Mouse (Mus musculus): ENCODE data around the gene Gm3618.
"Not testable (repeated sequence)": the region's sequence is repeated elsewhere in the genome, so short reads cannot be mapped to it uniquely, and the experiment has no call there.

Gm3618 gene

GRCm38 (mm10) chr14:6343578-6343977, at the start of gene Gm3618:
TSS of gene Gm3618 (minus strand) at chr14:6343678.
- in situ Hi-C loops (cut with MboI, MseI), result not testable (repeated sequence)

DNA sequence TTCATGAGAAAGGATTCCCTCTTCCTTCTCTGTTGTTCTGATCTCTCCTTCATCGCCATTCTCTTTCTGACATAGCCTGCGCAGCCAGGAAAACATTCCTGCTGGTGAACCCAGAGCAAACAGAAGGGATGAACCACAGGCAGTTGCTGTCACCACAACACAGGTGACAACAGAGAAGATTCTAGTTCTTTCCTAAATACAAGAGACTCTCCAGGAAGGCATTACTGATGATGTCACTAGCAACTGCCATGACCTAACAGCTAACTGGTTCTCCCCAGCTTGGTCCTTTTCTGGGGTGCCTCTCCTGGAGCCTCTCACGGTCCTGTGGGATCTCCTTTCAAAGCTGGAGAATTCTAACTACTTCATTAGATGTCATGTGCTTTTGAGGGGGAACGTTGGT, 46.7 kb upstream of the Gm3618 start, which contains the start of gene Gm16440:
Gene Gm16440 (minus strand): TSS at position 101 of the 400 bp plus-strand sequence.
- in situ Hi-C loops (cut with MboI, MseI), result loop anchor here in 1 of 2 experiments (25.0 kb wide), 1 partner anchor 1047 kb away; no protein-coding TSS in a partner anchor

DNA sequence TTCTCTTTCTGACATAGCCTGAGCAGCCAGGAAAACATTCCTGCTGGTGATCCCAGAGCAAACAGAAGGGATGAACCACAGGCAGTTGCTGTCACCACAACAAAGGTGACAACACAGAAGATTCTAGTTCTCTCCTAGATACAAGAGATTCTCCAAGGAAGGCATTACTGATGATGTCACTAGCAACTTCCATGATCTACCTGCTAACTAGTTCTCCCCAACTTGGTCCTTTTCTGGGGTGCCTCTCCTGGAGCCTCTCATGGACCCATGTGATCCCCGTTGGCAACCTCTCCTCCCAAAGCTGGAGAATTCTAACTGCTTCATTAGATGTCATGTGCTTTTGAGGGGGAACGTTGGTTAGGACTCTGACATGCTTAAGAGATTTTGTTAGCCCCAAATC, 38.7 kb downstream of the Gm3618 start, which contains the start of gene Gm21103:
Gene Gm21103 (minus strand): TSS at position 101 of the 400 bp plus-strand sequence.
- in situ Hi-C loops (cut with MboI, MseI), result loop anchor here (5.0 to 25.0 kb wide), 6 partner anchors 333 to 1747 kb away; partner anchors contain the start of genes Gm3047 (in 1 of the 2) and Gm8297 (in 1 of the 2)

- in situ Hi-C loops (cut with MboI, MseI), result loop anchor here in 1 of 2 experiments (5.0 to 25.0 kb wide), 3 partner anchors 140 to 475 kb away; partner anchors contain the start of genes Gm3460 and Gm8362
These were observed 56.4 kb downstream of the Gm3618 start, which contains the start of gene Gm3411 for GRCm38 (mm10) chr14:6286931-6287715. TSS of gene Gm3411 (minus strand) at chr14:6287250.
